Mouse (Mus musculus): ENCODE data around the gene Ogfod1. TPM values are rescaled to one million over a fixed set of nuclear protein-coding genes. Genes with fewer than 3 reads are reported as not detected.

Ogfod1 gene
- total and polyA plus RNA-seq, 3 experiments = 11.3 to 30.3 (median 28.0) TPM

GRCm38 (mm10) chr8:94087964-94088363, 51.0 kb downstream of the Ogfod1 start:
- Histone ChIP-seq H3K27me3 (ENCODE audit: control insufficient read depth, insufficient read depth, low read length) (no peaks in the 10 kb centered on the region), H3K9ac (ENCODE audit: low read depth, low read length) (no peak overlapping the region), H3K27ac (no peak overlapping the region), H3K36me3 (ENCODE audit: control insufficient read depth, insufficient read depth, low read length) (no peaks in the 10 kb centered on the region; the same call in 1 of the 2 replicates), H3K79me2 (replicated peaks; ENCODE audit: control insufficient read depth, insufficient read depth, low read length) (no peaks in the 10 kb centered on the region), H3K4me1 (ENCODE audit: control insufficient read depth, insufficient read depth, low read length) (no peaks in the 10 kb centered on the region), H3K4me3 (no peak overlapping the region)
- WGBS = 89% methylated on average over 9 of the region's 9 CpGs
- intact Hi-C loops (cut with DNase I) = no loop called here
- TF ChIP-seq POLR2A (IDR thresholded peaks at IDR 0.05; ENCODE audit: insufficient read depth, low read depth, low read length) (no peak), EP300 (IDR thresholded peaks at IDR 0.05; ENCODE audit: insufficient read depth, low read depth, low read length) (no peak), CTCF (IDR thresholded peaks at IDR 0.05) (no peak)
- DNase-seq = no peak

GRCm38 (mm10) chr8:94089715-94090114, 52.7 kb downstream of the Ogfod1 start:
- H3K9ac ChIP-seq (ENCODE audit: low read depth, low read length) = no peak overlapping the region
- WGBS = 48% methylated on average over 6 of the region's 6 CpGs
- H3K4me3 ChIP-seq = no peak overlapping the region
- H3K79me2 ChIP-seq (replicated peaks; ENCODE audit: control insufficient read depth, insufficient read depth, low read length) = no peaks in the 10 kb centered on the region
- TF ChIP-seq EP300 (IDR thresholded peaks at IDR 0.05; ENCODE audit: insufficient read depth, low read depth, low read length) (no peak), POLR2A (IDR thresholded peaks at IDR 0.05; ENCODE audit: insufficient read depth, low read depth, low read length) (no peak), CTCF (IDR thresholded peaks at IDR 0.05) (no peak)
- intact Hi-C loops (cut with DNase I) = no loop called here
- no peak for DNase-seq
- no peak overlapping the region for H3K27ac ChIP-seq
- H3K36me3 ChIP-seq (ENCODE audit: control insufficient read depth, insufficient read depth, low read length) = no peaks in the 10 kb centered on the region; the same call in 1 of the 2 replicates
- no peaks in the 10 kb centered on the region; the same call in 1 of the 2 replicates for H3K4me1 ChIP-seq (ENCODE audit: control insufficient read depth, insufficient read depth, low read length)
- no peaks in the 10 kb centered on the region for H3K27me3 ChIP-seq (ENCODE audit: control insufficient read depth, insufficient read depth, low read length)

- 63% methylated on average over 9 of the region's 9 CpGs for WGBS
- no peak for DNase-seq
These were observed 55.9 kb downstream of the Ogfod1 start for GRCm38 (mm10) chr8:94092848-94093247.

GRCm38 (mm10) chr8:94094281-94094680, 57.3 kb downstream of the Ogfod1 start:
- TF ChIP-seq EP300 (IDR thresholded peaks at IDR 0.05; ENCODE audit: insufficient read depth, low read depth, low read length) = no peak
- TF ChIP-seq POLR2A (IDR thresholded peaks at IDR 0.05; ENCODE audit: insufficient read depth, low read depth, low read length) = no peak
- peak; percentile 47 for TF ChIP-seq CTCF (IDR thresholded peaks at IDR 0.05)
- 87% methylated on average over 6 of the region's 6 CpGs for WGBS
- Histone ChIP-seq H3K27ac (no peak overlapping the region), H3K4me1 (ENCODE audit: control insufficient read depth, insufficient read depth, low read length) (peaks cover 2% of the 10 kb centered on the region), H3K79me2 (replicated peaks; ENCODE audit: control insufficient read depth, insufficient read depth, low read length) (no peaks in the 10 kb centered on the region; the same call in 1 of the 2 replicates), H3K4me3 (no peak overlapping the region), H3K36me3 (ENCODE audit: control insufficient read depth, insufficient read depth, low read length) (no peaks in the 10 kb centered on the region), H3K9ac (ENCODE audit: low read depth, low read length) (no peak overlapping the region), H3K27me3 (ENCODE audit: control insufficient read depth, insufficient read depth, low read length) (no peaks in the 10 kb centered on the region)
- intact Hi-C loops (cut with DNase I) = no loop called here
- DNase-seq = no peak

More at GRCm38 (mm10) chr8:94092848-94093247, 55.9 kb downstream of the Ogfod1 start:
- TF ChIP-seq EP300 (IDR thresholded peaks at IDR 0.05; ENCODE audit: insufficient read depth, low read depth, low read length) (no peak), CTCF (IDR thresholded peaks at IDR 0.05) (no peak), POLR2A (IDR thresholded peaks at IDR 0.05; ENCODE audit: insufficient read depth, low read depth, low read length) (no peak)
- H3K27ac ChIP-seq = no peak overlapping the region
- no peak overlapping the region for H3K4me3 ChIP-seq
- H3K79me2 ChIP-seq (replicated peaks; ENCODE audit: control insufficient read depth, insufficient read depth, low read length) = no peaks in the 10 kb centered on the region; the same call in 1 of the 2 replicates
- no peaks in the 10 kb centered on the region for H3K27me3 ChIP-seq (ENCODE audit: control insufficient read depth, insufficient read depth, low read length)
- H3K36me3 ChIP-seq (ENCODE audit: control insufficient read depth, insufficient read depth, low read length) = no peaks in the 10 kb centered on the region
- peaks cover 2% of the 10 kb centered on the region for H3K4me1 ChIP-seq (ENCODE audit: control insufficient read depth, insufficient read depth, low read length)
- intact Hi-C loops (cut with DNase I) = no loop called here
- H3K9ac ChIP-seq (ENCODE audit: low read depth, low read length) = no peak overlapping the region

GRCm38 (mm10) chr8:94098081-94098974, 61.3 kb downstream of the Ogfod1 start, which contains the start of gene Bbs2:
Gene Bbs2 (minus strand): TSS chr8:94098928.
- intact Hi-C loops (cut with DNase I) = loop anchor here (5.0 kb wide), 3 partner anchors 86 to 114 kb away; partner anchors contain the start of genes Amfr and Nup93
- WGBS = 1% methylated on average over 61 of the region's 61 CpGs
- Histone ChIP-seq H3K79me2 (replicated peaks; ENCODE audit: control insufficient read depth, insufficient read depth, low read length) (no peaks in the 10 kb centered on the region; the same call in 1 of the 2 replicates), H3K4me3 (peak within 1 kb of the TSS; percentile 70), H3K9ac (ENCODE audit: low read depth, low read length) (peak within 1 kb of the TSS; percentile 84), H3K36me3 (ENCODE audit: control insufficient read depth, insufficient read depth, low read length) (no peaks in the 10 kb centered on the region), H3K4me1 (ENCODE audit: control insufficient read depth, insufficient read depth, low read length) (peaks cover 2% of the 10 kb centered on the region), H3K27ac (peak within 1 kb of the TSS; percentile 87), H3K27me3 (ENCODE audit: control insufficient read depth, insufficient read depth, low read length) (no peaks in the 10 kb centered on the region)
- TF ChIP-seq EP300 (IDR thresholded peaks at IDR 0.05; ENCODE audit: insufficient read depth, low read depth, low read length) = no peak; the same call in 1 of the 2 replicates
- TF ChIP-seq POLR2A (IDR thresholded peaks at IDR 0.05; ENCODE audit: insufficient read depth, low read depth, low read length) = peak; percentile 100
- TF ChIP-seq CTCF (IDR thresholded peaks at IDR 0.05) = peak; percentile 64
- peak; percentile 98 to 100 for DNase-seq

Measured in heart, adult 2 months (tissue).